Mouse (Mus musculus) limb, embryonic 14.5 days (tissue): ENCODE data around the gene Dnaic1. TPM values are rescaled to one million over a fixed set of nuclear protein-coding genes. Genes with fewer than 3 reads are reported as not detected.

Experiments
- ATAC-seq: fragments of 200-750 bp; cut with Nextera tagmentation; 2 replicates; pipeline ENCODE4 v1.8.0; 2017; ENCODE audit warnings: low read depth, moderate number of reproducible peaks, moderate TSS enrichment; ENCODE audit not compliant: low FRiP score
- DNase-seq: peaks from one replicate; pipeline ENCODE4 v3.0.0-alpha.2; 2015; ENCODE audit warnings: low spot score
- H3K27ac ChIP-seq: fragments of 300-500 bp; sonication (generic); replicated peaks from 2 replicates; pipeline ENCODE4 v1.5.1; 2014; ENCODE audit warnings: low read depth, mild to moderate bottlenecking, low read length, moderate library complexity, mixed read lengths
- H3K27me3 ChIP-seq: fragments of 300-500 bp; sonication (generic); 2 replicates; pipeline ENCODE4 v1.6.1; 2014; ENCODE audit warnings: low read length, mixed read lengths; ENCODE audit not compliant: control insufficient read depth, insufficient read depth
- H3K36me3 ChIP-seq: fragments of 300-500 bp; sonication (generic); 2 replicates; pipeline ENCODE4 v1.6.1; 2014; ENCODE audit warnings: mild to moderate bottlenecking, low read length, moderate library complexity, mixed read lengths; ENCODE audit not compliant: control insufficient read depth, insufficient read depth
- H3K4me1 ChIP-seq: fragments of 300-500 bp; sonication (generic); 2 replicates; pipeline ENCODE4 v1.6.1; 2014; ENCODE audit warnings: antibody characterized with exemption, low read length, mixed read lengths; ENCODE audit not compliant: control insufficient read depth, insufficient read depth
- H3K4me2 ChIP-seq: fragments of 300-500 bp; sonication (generic); replicated peaks from 2 replicates; pipeline ENCODE4 v1.6.1; 2014; ENCODE audit warnings: low read depth, mild to moderate bottlenecking, low read length, moderate library complexity; ENCODE audit not compliant: severe bottlenecking
- H3K4me3 ChIP-seq: fragments of 300-500 bp; sonication (generic); replicated peaks from 2 replicates; pipeline ENCODE4 v1.5.1; 2014; ENCODE audit warnings: low read length
- H3K9ac ChIP-seq: fragments of 300-500 bp; sonication (generic); 2 replicates; pipeline ENCODE4 v1.6.1; 2014; ENCODE audit warnings: mild to moderate bottlenecking, low read depth, low read length, moderate library complexity; ENCODE audit not compliant: severe bottlenecking
- H3K9me3 ChIP-seq: fragments of 300-500 bp; sonication (generic); 2 replicates; pipeline ENCODE4 v1.6.1; 2016; ENCODE audit warnings: low read length; ENCODE audit not compliant: control insufficient read depth
- POLR2A ChIP-seq: fragments of 200-500 bp; IDR thresholded peaks from 2 replicates; pipeline ENCODE4 v1.8.0; 2012; ENCODE audit warnings: inconsistent platforms, mild to moderate bottlenecking, moderate library complexity, borderline replicate concordance; ENCODE audit not compliant: insufficient read depth, insufficient read length; ENCODE audit errors: extremely low read depth
- WGBS: fragments of 180-500 bp; shearing (Covaris S2); extraction: QIAGEN DNeasy Blood & Tissue Kit; methylation state at CpG from one replicate; pipeline ENCODE4 v1.1.7; 2014; 5-methylcytosine and 5-hydroxymethylcytosine counted together
- polyA plus RNA-seq, 2 experiments: library from polyadenylated mRNA; depleted of rRNA in 1 of 2; stranded (reverse) in 1 of 2; unstranded in 1 of 2; fragments of >200 nt; fragmentation: Nextera tagmentation in 1 of 2; extraction: Ambion mirVana in 1 of 2; gene quantifications; 2 replicates each; pipeline versions ENCODE4 v1.2.1 to v1.2.3; 2012 to 2014

Dnaic1 gene
- polyA plus RNA-seq, 2 experiments = 0.67 to 0.78 TPM

DNA sequence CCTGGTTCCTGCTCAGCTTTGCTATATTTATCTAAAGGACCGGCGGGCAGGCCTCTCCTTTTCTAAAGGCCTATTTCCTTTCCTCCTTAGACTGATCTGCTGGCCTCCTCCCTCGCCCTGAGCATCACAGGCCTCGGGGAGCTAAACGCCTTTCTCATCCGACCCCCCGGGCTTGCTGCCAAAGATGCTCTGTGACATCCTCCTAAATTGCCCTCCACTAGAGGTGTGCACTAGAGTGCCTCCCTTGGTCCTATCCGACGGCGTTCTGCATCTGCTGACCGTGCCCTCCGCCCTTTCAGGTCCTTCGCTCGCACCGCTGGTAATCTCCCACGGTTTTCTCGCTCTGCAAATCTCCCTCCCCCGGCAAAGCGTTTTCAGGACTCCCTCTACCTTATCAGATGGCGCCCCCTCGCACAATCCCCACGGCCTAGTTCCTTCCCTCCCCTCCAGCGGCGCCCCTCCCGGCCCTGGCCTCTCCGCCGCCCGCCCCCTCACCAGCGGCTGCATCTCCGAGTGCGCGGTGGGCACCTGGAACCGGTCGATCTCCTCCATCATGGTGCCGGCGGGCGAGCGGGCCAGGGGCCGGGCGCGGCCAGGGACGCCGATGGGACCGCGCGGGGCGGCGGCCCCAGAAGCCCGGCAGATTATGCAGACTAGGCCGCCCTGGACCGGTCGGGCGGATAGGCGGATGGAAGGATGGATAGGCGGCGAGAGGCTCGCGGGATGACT is 729 bp upstream of the Dnaic1 start:
- TF ChIP-seq POLR2A = no peak
- H3K9ac ChIP-seq = peak overlapping the region; percentile 62
- WGBS = 1% methylated on average over 52 of the region's 58 CpGs
- H3K4me1 ChIP-seq = peaks cover 8% of the 10 kb centered on the region
- no peaks in the 10 kb centered on the region for H3K36me3 ChIP-seq
- peaks cover 16% of the 10 kb centered on the region for H3K27me3 ChIP-seq
- peak overlapping the region; percentile 69 for H3K4me3 ChIP-seq
- DNase-seq (no peak), ATAC-seq (no peak)
- H3K27ac ChIP-seq = no peak overlapping the region
- H3K4me2 ChIP-seq = peak overlapping the region; percentile 91
- H3K9me3 ChIP-seq = no peaks in the 10 kb centered on the region

GRCm38 (mm10) chr4:41571490-41571889 is 1.9 kb downstream of the Dnaic1 start:
- no peak overlapping the region for H3K4me3 ChIP-seq
- no peaks in the 10 kb centered on the region for H3K9me3 ChIP-seq
- no peak overlapping the region for H3K4me2 ChIP-seq
- H3K27me3 ChIP-seq = peaks cover 20% of the 10 kb centered on the region
- H3K27ac ChIP-seq = no peak overlapping the region
- WGBS = 22% methylated on average over 5 of the region's 5 CpGs
- no peak for ATAC-seq
- DNase-seq = no peak
- no peak overlapping the region for H3K9ac ChIP-seq
- peaks cover 8% of the 10 kb centered on the region for H3K4me1 ChIP-seq
- no peak for TF ChIP-seq POLR2A
- no peaks in the 10 kb centered on the region for H3K36me3 ChIP-seq

GRCm38 (mm10) chr4:41573492-41573891 is 3.9 kb downstream of the Dnaic1 start:
- WGBS = 49% methylated on average over 4 of the region's 4 CpGs
- Histone ChIP-seq H3K36me3 (no peaks in the 10 kb centered on the region), H3K27ac (no peak overlapping the region), H3K9me3 (no peaks in the 10 kb centered on the region), H3K4me2 (no peak overlapping the region), H3K4me1 (peaks cover 2% of the 10 kb centered on the region), H3K4me3 (no peak overlapping the region), H3K27me3 (peaks cover 7% of the 10 kb centered on the region), H3K9ac (no peak overlapping the region)
- no peak for ATAC-seq
- DNase-seq = no peak
- TF ChIP-seq POLR2A = no peak

DNA sequence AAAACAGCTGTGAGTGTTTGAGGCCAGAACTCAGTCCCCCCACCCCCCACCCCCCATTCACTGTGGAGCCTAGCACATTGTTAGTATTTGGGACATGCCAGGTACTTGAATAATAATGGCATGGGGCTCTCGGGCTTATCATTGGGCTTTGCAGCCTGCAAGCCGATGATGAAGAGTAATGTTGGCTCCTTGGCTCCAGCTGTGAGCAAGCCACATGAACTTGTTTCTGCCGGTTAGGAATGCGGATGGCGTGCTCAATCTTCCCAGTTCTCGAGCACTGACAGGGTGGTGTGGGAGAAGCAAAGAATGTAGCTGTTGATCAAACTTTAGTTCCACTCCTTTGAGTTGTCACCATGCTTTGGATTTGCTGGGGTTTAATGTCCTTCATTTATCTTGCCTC is 6.3 kb downstream of the Dnaic1 start:
- TF ChIP-seq POLR2A = no peak
- Histone ChIP-seq H3K9ac (no peak overlapping the region), H3K27ac (no peak overlapping the region), H3K27me3 (0 out of 2 replicates have a peak, but pooled peaks cover 5% of the 10 kb centered on the region), H3K4me2 (no peak overlapping the region), H3K9me3 (no peaks in the 10 kb centered on the region), H3K36me3 (no peaks in the 10 kb centered on the region), H3K4me1 (no peaks in the 10 kb centered on the region), H3K4me3 (no peak overlapping the region)
- DNase-seq = no peak
- no peak for ATAC-seq
- 28% methylated on average over 6 of the region's 6 CpGs for WGBS

DNA sequence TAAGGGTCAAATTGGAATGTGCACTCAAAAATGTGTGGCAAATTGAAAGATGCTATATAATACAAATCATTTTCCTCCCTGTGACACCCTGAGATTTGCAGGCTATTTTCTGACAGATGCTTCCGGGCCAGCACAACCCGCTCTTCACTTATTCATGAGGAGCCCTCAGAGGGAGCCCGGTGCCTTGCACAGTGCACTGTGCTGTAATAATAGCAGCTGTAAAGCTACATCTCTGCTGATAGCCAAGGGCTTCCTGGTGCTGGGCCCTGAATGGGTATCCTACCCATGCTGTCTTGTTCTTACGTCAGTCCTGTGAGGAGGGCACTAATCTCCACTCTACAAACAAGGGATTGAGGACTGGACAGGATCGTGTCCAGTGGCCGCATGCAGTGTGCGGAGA is 13.8 kb downstream of the Dnaic1 start:
- H3K9me3 ChIP-seq = no peaks in the 10 kb centered on the region
- H3K4me3 ChIP-seq = no peak overlapping the region
- TF ChIP-seq POLR2A = no peak
- H3K27me3 ChIP-seq = no peaks in the 10 kb centered on the region
- WGBS = 86% methylated on average over 7 of the region's 7 CpGs
- H3K4me1 ChIP-seq = no peaks in the 10 kb centered on the region
- ATAC-seq = no peak
- no peak overlapping the region for H3K9ac ChIP-seq
- no peak overlapping the region for H3K27ac ChIP-seq
- H3K4me2 ChIP-seq = no peak overlapping the region
- H3K36me3 ChIP-seq = no peaks in the 10 kb centered on the region
- no peak for DNase-seq
